Mouse (Mus musculus) urinary bladder, postnatal 36 days (tissue): ENCODE data around the gene Mtmr11.
A peak's percentile ranks its signal among the peaks of the same experiment; 100 is the strongest.
"Not testable (repeated sequence)": the region's sequence is repeated elsewhere in the genome, so short reads cannot be mapped to it uniquely, and the experiment has no call there.

Experiments
- DNase-seq, 2 experiments: peaks; one replicate each; pipeline ENCODE4 v3.0.0; 2022; ENCODE audit warnings: low spot score in 2 of 2, mixed read lengths in 1 of 2

Gene Mtmr11

DNA sequence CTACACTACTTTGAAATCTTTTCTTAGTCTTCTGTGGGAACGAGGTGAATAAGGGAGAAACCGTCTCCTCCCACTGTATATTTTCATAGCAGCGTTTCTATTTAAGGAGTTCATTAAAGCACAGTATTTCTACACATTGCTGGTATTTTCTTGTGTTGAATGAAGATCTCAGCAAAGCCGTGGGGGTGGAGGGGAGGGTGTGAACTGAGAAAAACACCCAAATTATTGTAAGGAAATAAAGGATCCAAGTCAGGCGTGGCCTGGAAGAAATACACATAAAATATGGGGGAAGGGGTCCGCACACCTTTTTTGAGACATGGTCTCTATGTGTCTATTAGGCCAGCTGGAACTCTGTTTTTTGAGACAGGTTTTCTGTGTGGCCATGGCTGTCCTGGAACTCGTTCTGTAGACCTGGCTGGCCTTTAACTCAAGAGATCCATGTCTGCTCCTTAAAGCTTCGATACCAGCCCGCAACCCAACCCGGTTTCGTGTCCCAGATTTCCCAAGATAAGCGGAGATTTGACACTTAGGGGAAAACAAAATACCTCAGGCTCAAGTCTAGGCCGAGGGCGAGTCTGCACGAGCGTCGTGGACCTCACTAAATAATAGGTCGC, 9.9 kb downstream of the Mtmr11 start:
- no peak for DNase-seq

DNA sequence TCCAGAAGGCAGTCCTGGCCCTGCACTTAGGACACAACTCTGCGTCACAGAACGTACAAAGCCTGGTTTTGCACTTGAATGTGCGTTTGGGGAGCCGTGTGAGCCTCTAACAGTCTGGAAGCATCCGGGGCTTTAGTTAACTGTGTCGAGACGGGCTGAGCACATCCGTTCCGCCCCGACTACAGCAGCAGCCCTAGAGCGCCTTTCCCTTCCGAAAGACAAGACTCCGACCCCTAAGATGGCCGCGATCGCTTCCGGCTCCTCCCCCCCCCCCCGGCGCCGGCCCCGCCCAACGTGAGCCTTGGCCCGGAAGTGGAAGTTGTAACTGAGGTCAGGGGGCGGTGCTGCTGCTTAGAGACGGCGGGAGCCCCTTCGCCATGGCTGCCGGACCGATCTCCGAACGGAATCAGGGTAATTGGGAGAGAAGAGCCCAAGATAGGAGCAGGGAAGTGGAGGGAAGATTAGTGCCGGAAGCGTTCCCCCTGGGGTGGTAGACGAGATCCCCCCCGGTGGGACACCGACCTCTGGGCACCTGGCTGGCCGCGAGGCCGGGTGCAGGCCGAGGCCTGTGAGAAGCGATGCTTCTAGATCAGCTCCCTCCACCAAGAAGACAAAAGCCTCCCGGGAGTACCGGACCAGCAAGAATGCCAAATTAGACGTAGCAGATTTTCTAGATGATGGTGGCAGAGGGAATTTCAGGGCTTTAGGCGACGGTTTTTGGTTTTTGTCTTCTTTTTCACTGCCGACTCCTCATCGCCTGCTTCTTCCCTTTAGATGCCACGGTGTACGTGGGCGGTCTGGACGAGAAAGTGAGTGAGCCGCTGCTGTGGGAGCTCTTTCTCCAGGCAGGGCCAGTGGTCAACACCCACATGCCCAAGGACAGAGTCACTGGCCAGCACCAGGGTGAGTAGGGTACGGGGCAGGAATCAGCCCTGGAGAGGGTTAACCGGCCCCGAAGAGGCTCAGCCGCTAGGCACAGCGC, 10.7 kb downstream of the Mtmr11 start, which contains the start of gene Sf3b4:
Gene Sf3b4 (plus strand): TSS at position 136 of the 982 bp plus-strand sequence.
- DNase-seq, result peak; percentile 75 to 84

DNA sequence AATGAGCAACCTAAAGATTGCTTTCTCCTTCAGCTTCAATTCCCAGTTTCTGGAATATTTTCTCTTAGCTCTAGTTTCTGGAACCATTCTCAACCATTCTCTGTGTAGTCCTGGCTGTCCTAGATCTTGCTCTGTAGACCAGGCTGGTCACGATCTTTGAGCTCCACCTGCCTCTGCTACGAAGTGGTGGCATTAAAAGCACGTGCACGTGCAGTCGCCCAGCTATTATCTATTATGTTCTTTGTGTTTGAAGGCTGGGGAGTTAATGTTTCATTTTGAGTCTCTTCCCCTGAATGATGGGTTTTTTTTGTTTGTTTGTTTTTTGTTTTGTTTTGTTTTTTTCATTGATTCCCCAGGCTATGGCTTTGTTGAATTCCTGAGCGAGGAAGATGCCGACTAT, 11.4 kb downstream of the Mtmr11 start:
- DNase-seq, result no peak

DNA sequence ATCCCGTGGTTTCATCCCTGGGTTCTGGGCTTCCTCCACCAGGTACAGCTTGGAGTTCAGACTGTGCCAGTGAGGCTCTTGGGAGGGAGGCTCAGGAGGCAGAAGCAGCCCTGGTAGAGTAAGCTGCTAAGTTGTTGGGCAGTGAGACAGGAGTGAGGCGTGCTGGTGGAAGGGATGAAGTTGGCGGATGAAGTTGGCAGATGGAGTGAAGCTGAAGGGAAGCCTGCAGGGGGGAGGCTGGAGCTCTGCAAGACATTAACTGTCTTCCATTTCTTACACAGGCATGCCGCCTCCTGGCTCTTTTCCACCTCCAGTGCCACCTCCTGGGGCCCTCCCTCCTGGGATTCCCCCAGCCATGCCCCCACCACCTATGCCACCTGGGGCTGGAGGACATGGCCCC, 12.2 kb downstream of the Mtmr11 start:
- not testable (repeated sequence) for DNase-seq

DNA sequence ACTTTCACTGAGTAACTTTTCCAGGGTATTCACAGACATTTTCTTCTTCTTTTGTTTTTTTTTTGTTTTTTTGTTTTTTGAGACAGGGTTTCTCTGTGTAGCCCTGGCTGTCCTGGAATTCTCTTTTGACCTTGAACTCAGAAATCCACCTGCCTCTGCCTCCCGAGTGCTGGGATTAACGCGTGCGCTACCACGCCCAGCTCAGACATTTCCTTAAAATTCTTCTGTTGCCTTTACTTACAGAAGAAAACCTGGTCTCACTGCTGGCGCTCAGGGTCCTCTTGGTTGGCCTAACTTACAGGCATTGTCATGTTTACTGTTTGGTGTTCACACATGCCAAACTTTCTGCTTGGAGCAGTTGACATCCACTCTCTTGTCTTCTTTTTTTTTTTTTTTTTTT, 13.4 kb downstream of the Mtmr11 start:
- DNase-seq, result no peak

DNA sequence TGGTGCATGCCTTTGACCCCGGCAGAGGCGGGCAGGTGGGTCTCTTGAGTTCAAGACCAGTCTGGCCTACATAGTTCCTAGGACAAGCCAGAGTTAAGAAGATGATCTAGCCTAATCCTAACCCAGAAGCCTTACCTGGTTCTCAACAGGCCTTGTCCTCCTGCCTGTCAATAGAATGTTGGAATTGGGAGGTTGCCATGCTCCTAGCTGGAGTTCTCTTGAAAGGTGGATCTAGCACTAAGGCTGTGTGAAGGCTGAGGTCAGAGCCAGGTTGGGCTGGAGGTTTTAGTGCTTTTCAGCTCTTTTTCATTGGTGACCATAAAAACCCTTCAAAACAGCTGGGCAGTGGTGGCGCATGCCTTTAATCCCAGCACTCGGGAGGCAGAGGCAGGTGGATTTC, 16.6 kb downstream of the Mtmr11 start:
- DNase-seq, result no peak

DNA sequence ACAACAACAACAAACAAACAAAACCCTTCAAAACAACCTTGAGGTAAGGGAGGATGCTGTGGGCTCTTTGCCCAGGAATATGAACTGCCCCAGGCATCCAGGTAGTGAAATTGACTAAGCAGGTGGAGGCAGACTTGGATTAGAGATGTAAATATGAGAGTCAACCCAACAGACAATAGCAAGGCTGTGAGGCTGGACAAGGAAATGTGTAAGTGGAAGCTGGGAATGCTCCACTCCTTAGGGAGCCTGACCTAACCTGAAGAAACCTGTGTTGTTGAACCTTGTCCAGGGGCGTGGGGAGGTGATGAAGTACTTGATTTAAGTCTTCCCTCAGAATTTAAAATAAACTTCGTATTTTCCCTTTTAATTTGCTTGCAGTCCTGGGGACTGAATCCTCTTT, 17.1 kb downstream of the Mtmr11 start:
- DNase-seq, result no peak

DNA sequence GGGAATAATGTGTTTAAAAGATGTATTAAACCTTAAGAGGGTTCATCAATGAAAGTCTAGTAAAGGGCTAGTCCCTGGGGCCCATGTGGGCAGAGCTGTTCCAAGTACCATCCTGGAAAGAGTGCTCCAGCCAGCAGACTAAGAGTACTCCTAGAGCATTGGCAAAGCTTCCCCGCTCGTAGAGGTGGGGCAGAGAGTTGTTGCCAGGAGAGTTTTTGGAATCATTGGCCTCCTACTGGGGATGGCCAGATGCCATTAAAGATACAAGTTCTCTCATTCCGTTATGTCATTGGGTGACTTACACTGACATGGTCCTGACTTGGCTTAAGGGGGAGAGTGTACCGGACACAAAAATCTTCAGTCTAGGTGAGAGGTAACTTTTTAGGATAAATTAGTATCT, 17.7 kb downstream of the Mtmr11 start:
- DNase-seq, result peak in 1 of 2 experiments; percentile 62

DNA sequence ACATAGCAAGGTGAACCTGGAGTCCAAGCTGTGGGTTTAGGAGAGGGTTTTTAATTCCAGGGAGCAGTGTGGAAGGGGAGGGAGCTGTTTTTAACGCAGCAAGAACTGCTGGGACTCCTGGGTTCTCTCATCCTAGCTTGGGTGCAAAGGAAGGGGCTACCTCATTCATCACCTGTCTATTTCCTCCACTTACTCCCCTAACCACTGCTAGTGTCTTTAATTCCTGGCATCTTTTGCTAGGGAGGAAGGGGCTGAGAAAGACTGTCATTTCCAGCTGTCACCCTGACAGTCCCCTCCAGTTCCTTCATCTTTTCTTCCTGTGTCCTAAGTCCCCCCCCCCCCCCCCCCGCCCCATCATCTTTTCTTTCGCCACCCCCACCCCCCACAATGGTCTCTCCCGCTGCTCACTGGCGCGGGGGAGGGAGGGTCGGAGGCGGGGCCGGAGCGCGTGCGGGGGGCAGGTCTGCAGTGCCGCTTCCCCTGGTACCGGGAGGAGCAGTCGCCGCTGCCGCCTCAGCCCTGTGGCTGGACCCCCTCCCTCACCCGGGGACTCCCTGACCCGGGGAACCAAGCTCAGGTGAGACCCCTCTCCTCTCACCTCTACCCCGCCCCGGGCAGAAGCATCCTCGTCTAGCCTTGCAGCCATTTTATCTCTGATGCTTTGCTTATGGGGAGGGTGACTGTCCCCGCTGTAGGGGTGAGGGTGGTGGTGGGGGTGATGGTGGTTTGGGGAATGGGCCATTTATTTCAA, 19.1 kb downstream of the Mtmr11 start, which contains the start of gene Sv2a:
Gene Sv2a (plus strand): TSS at position 425 of the 751 bp plus-strand sequence.
- DNase-seq, result no peak

DNA sequence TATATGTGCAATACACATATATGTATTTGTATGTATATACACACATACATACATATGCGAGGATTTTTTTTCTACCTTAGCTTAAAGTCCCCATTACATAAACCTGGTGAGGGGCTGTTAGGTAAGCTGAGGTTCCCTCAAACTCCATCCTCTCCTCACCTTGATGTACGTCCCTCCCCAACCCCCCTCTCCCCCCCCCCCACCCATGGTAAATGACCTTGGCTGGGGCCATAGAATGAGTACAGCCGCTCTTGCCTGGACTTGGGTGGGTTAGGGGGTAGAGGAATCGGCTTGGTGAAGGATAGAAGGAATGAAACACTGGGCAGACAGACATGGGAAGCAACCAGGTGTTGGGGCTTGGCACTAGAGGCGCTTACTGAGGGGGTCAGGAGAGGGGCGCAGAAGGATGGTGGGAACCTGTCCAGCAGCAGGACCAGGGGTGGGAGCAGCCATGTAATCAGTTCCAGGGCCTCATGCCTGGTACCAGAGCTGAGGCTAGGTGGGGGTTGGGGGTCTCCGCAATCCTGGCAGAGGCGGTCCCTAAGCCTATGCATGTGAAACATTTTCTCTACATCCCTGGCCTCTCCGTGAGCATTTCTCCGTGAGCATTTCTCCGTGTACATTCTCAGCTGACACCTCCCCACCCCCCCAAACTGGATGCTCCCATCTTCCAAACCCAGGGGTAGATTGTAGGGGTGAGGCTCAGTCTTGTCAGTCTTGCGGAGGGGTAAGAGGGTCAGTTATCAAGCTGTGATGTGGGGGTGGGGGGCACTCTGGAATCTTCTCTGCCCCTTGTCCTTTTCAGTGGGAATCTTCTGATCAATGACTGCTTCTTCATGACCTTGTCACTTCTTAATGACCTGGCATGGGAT, 19.9 kb downstream of the Mtmr11 start:
- no peak for DNase-seq

DNA sequence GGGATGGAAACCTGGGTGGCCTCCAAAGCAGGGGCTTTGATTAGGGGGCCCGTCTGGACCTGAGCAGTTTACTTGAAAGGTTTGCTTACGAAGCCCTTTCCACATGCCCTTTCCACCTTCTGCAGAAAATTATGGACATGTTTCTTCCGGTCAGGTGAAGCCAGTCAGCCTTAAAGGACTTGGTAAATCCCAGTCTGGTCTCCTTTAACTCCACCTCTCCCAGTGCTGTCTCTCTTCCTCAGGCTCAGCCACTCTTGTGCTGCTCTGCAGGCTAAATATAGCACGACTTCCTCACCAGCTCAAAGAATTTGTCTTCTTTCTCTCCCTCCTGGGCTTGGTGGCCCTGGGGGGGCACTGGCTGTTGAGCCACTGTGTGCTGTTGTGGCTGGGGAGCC, 20.6 kb downstream of the Mtmr11 start:
- DNase-seq, result no peak

DNA sequence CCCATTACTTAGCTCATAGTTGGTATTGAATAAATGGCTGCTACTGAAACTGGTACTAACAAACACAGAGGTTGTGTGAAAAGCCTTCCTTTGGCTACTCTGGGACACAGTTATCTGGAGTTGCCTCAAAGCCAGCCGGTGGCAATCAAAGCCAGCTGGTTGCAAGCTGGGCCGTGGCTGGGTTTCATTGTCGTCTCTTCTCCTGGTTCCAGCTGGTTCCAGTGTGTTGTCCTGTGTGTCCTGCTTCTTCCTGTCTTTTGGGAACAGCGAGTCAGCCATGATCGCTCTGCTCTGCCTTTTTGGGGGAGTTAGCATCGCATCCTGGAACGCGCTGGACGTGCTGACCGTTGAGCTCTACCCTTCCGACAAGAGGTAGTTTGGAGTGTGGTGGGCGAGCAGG, 31.2 kb downstream of the Mtmr11 start:
- no peak for DNase-seq

DNA sequence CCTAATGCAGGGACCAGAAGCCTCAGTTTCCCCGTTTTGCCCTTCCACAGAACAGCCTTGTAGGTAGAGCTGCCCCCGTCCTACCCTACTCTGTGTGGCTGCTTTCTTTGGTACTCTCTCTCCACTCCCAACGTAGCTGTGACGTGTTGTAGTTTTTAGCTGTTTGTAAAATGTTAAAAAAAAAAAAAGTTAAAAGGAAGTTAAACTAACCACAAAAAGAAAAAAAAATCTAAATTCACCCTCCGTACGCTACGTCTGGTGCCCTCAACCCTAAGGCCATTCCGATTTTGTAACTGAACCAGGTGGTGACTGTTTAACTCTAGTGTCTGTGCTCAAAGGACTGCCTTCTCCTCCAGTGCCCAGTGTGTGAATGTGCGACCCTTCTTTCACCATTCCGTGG, 33.2 kb downstream of the Mtmr11 start:
- no peak for DNase-seq

DNA sequence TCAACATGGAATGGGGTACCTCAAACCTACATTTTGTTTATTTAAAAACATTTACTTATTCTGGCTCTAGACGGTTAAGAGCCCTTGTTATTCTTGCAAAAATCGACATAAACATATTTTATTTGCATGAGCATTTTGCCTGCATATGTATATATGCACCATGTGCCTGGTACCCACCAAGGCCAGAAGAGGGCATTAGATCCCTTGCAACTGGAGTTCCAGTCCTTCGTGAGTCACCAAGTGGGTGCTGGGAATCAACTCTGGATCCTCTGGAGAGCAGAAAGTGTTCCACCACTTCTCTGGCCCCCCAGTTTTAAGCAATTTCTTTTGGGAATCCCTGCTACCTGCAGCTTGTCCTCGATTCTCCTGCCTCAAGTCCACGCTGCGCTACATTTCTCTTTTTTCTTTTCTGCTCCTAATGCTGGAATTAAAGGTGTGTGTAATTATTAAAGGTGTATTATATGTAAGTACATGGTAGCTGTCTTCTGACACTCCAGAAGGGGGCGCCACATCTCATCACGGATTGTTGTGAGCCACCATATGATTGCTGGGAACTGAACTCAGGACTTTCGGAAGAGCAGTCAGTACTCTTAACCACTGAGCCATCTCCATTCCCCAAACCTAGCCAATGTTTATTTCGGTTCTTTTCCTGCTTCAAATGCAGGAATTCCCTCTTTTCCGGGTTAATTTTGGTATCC, 34.0 kb downstream of the Mtmr11 start:
- DNase-seq, result no peak

DNA sequence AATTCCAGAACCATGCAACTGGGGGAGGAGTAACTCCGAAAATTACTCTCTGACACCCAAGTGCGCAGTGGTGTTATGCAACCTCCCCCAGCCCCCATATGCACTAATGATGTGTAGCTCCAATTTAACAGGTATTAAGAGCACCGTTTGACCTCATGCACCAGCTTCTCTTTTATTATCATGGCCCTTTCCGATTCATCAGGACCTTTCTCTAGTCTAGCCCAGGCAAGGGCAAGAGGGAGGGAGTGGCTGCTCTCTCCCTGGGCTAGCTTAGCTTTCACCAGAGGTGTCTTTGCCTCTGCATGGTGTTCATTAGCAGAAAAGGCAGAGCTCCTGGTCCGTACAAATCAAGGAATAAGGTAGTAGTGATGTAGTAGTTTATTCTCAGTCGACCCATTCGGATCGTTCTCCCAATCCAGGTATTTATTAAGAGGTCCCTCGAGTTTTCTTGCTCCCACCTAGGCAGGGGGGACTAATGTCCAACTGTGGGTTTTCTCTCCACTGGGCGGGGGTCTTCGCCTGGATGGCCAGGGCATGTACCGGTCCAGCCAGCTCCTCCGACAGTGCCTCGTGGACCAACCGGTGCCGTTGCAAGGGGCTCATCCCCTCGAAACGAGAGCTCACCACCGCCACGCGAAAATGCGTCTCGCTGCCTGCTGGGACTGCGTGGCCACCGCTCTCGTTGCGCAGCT, 34.8 kb downstream of the Mtmr11 start:
- no peak for DNase-seq

DNA sequence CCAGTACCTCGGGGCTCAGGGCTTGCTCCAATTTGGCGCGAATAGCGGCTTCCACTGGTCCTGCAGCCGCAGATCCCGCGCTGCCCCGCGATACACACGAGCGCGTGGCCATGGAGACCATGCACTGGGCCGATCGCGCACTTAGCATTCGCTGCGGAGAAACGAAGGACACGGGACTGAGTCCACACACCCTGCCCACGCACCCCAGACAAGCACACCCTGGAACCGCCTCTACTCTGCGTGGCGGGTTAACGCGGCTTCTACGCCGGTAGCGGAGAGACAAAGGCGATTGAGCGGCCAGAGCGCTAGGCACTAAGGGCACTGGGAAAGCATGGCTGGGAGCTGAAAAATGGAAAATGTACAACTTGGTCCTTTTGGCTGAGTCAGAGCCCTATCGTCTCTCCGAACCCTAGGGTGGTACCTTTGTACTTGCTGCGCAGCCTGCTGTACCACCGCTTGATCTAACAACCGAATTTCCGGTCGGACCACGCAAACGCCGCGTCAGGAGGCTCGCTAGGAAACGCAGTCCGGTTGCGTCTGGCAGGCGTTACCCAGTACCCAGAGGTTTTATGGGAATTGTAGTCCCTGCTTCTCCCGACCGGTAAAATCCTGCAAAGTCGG, 35.4 kb downstream of the Mtmr11 start:
- DNase-seq, result peak; percentile 81 to 90

DNA sequence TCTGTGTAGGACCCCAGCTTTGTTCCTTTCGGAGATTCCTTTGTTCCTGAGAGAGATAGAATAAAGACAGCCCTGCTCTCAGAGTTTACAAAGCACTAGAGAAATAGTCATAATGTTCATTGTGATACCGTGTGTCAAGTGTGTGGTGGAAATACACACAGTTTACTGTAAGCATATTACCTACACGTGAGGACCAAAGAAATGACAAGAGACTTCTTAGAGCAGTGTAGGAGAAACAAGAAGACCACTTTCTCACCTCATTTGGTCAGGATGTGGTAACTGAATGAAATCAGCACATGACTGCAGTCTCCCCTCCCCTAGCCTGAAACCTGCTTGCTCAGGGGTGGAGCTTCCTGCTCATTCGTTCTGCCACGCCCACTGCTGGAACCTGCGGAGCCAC, 36.4 kb downstream of the Mtmr11 start:
- DNase-seq, result no peak

DNA sequence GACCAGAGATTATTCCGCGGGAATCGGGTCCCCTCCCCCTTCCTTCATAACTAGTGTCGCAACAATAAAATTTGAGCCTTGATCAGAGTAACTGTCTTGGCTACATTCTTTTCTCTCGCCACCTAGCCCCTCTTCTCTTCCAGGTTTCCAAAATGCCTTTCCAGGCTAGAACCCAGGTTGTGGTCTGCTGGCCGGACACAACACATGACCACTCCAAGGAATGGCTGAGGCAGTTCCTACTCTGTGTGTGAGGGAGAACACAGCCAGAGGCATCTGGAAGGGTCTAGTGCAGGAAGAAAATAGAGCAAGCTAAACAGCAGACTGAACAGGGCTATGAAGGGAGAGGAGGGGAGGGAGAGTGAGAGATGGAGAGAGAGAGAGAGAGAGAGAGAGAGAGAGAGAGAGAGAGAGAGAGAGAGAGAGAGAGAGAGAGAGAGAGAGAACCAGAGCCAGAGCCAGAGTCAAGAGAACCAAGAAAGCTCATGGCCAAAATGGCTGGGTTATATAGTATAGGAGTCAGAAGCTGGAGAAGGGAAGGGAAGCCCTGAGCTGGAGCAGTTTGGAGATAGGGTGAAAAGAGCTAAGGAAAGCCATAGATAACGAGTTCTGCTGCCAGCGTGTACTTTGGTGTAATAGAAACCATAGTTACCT, 36.9 kb downstream of the Mtmr11 start:
- DNase-seq, result not testable (repeated sequence)

DNA sequence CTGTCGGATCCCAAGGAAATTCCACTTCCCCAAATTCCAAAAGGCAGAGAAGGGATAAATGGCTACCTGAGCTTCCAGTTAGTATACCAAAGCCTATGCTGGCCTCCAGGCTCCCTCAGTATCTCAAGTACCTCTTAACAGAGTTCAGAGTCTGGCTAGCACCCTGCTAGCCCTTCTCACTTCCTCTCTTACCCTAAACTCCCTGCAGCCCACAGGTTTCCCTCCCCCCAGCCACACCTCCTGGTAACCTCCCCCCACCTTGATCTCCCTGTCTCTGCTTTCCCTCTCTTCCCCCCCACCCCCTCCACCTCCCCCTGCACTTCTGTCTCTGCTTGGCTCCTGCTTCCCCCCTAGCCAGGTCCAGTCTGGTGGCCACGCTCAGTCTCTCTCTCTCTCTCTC, 37.9 kb downstream of the Mtmr11 start:
- DNase-seq, result no peak
